22 mouse cellular contexts compared by ENCODE assay signal in the genomic region with DNA sequence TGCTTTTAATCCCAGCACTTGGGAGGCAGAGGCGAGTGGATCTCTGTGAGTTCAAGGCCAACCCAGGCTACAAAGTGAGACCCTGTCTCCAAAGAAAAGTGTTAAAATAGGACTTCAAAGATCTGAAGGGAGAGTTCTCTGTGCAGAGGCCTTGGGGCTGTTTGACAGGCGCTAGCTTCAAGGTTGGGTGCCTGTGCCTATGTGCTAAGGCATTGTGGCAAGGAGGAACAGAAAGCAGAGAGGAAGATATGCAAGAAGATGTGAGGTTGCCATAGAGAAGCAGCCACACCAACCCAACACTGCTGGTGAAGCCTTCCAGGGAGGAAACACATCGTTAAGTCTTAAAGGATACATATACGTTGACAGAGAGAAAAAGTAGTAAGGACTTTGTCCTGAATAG. TPM values are rescaled to one million over a fixed set of nuclear protein-coding genes. Genes with fewer than 3 reads are reported as not detected.
DNase-seq lines count a peak whose midpoint lies in the region; ATAC-seq lines count a peak whose summit lies in the region.
"Had no signal": no experiment of that assay in that cellular context is flagged by ENCODE, and none has a peak within 500 bp of the region (broad histone marks: within the 10 kb centered on the region; RNA-seq: fewer than 3 reads in every experiment).

No protein-coding gene starts in this region.

- 79% methylated on average over 4 of the region's 4 CpGs for WGBS in limb, embryonic 10.5 days
- WGBS in midbrain, embryonic 14.5 days: 89% methylated on average over 4 of the region's 4 CpGs

- H3K4me1 ChIP-seq in limb, embryonic 10.5 days: peaks cover 10% of the 10 kb centered on the region
- peaks cover 8% of the 10 kb centered on the region; the same call in 1 of the 2 replicates for H3K4me1 ChIP-seq in midbrain, embryonic 14.5 days (ENCODE audit: control insufficient read depth, insufficient read depth, low read length)
- H3K4me1 ChIP-seq: liver, embryonic 13.5 days had no signal

- no peak for ATAC-seq in midbrain, embryonic 14.5 days (ENCODE audit: low FRiP score, low TSS enrichment)
- ATAC-seq: forebrain, embryonic 13.5 days; midbrain, embryonic 15.5 days had no signal

- H3K27ac ChIP-seq in limb, embryonic 10.5 days: no peak overlapping the region
- H3K27ac ChIP-seq in midbrain, embryonic 14.5 days (replicated peaks; ENCODE audit: low read depth, low read length): no peak overlapping the region
- H3K27ac ChIP-seq: embryonic facial prominence, embryonic 10.5 days; forebrain, embryonic 13.5 days; hindbrain, embryonic 12.5 days; limb, embryonic 13.5 days; liver, embryonic 13.5 days; lung, embryonic 15.5 days; midbrain, embryonic 15.5 days had no signal

- no peaks in the 10 kb centered on the region for H3K9me3 ChIP-seq in limb, embryonic 10.5 days (replicated peaks)
- H3K9me3 ChIP-seq in midbrain, embryonic 14.5 days (ENCODE audit: control insufficient read depth, low read length): no peaks in the 10 kb centered on the region
- H3K9me3 ChIP-seq: embryonic facial prominence, embryonic 10.5 days; forebrain, embryonic 13.5 days; hindbrain, embryonic 12.5 days; limb, embryonic 13.5 days; liver, embryonic 13.5 days; lung, embryonic 15.5 days; megakaryocyte, embryonic 14.5 days; midbrain, embryonic 15.5 days had no signal

- no peak overlapping the region for H3K4me2 ChIP-seq in midbrain, embryonic 14.5 days (ENCODE audit: low read length)
- H3K4me2 ChIP-seq: forebrain, embryonic 13.5 days; hindbrain, embryonic 12.5 days; limb, embryonic 13.5 days; liver, embryonic 13.5 days; midbrain, embryonic 15.5 days had no signal

- H3K36me3 ChIP-seq in limb, embryonic 10.5 days: 0 out of 2 replicates have a peak, but pooled peaks cover 3% of the 10 kb centered on the region
- H3K36me3 ChIP-seq in midbrain, embryonic 14.5 days (ENCODE audit: control insufficient read depth, insufficient read depth, low read length): peaks cover 13% of the 10 kb centered on the region
- H3K36me3 ChIP-seq: lung, embryonic 15.5 days had no signal

- H3K9ac ChIP-seq in midbrain, embryonic 14.5 days (replicated peaks; ENCODE audit: low read length): no peak overlapping the region
- H3K9ac ChIP-seq: forebrain, embryonic 13.5 days; hindbrain, embryonic 12.5 days; limb, embryonic 13.5 days; liver, embryonic 13.5 days; lung, embryonic 15.5 days; midbrain, embryonic 15.5 days had no signal

- H3K4me3 ChIP-seq in limb, embryonic 10.5 days: no peak overlapping the region
- H3K4me3 ChIP-seq in midbrain, embryonic 14.5 days (replicated peaks; ENCODE audit: low read depth, low read length): no peak overlapping the region
- H3K4me3 ChIP-seq: embryonic facial prominence, embryonic 10.5 days; forebrain, embryonic 13.5 days; hindbrain, embryonic 12.5 days; limb, embryonic 13.5 days; liver, embryonic 13.5 days; lung, embryonic 15.5 days; megakaryocyte, embryonic 14.5 days; midbrain, embryonic 15.5 days; myocyte had no signal

- peak; percentile 81 for DNase-seq in heart, adult 11 months
- no peak for DNase-seq in heart, postnatal 4 days
- peak; percentile 17 to 19 for DNase-seq in right cerebral cortex, postnatal 10 days (ENCODE audit: low spot score in 2 of 2)
- DNase-seq in right cerebral cortex, adult 18-20 months: no peak
- peak; percentile 51 to 52 for DNase-seq in B cell, adult 2 months
- peak; percentile 18 for DNase-seq in limb, embryonic 10.5 days (ENCODE audit: low spot score)
- no peak for DNase-seq in midbrain, embryonic 14.5 days
- DNase-seq in layer of hippocampus, adult 9-10 months (ENCODE audit: low spot score): no peak
- DNase-seq: adrenal gland, adult 2 months; kidney, adult 8-10 months; kidney, postnatal 14 days; liver, embryonic 13.5 days; right cerebral cortex, postnatal 4 days; thymus, postnatal 25 days had no signal

- H3K27me3 ChIP-seq in limb, embryonic 10.5 days (ENCODE audit: low read depth, poor library complexity, severe bottlenecking): no peaks in the 10 kb centered on the region
- no peaks in the 10 kb centered on the region for H3K27me3 ChIP-seq in midbrain, embryonic 14.5 days (ENCODE audit: control insufficient read depth, insufficient read depth, low read length)
- H3K27me3 ChIP-seq: forebrain, embryonic 13.5 days; hindbrain, embryonic 12.5 days; limb, embryonic 13.5 days; liver, embryonic 13.5 days; lung, embryonic 15.5 days; midbrain, embryonic 15.5 days had no signal

RNA-seq across cellular contexts. Expression of a gene that starts 33.2 kb away (rescaled TPM):
- total RNA-seq in heart, postnatal 4 days (2021): 10 to 100 TPM; 22.4 to 23.0 TPM
- 10.6 and 11.5 TPM in 2 replicates for polyA plus RNA-seq in limb, embryonic 10.5 days (2016; fragmentation: Nextera tagmentation; extraction: Ambion mirVana)
- 28.3 and 35.7 TPM in 2 replicates for polyA plus RNA-seq in midbrain, embryonic 14.5 days (2014; fragmentation: Nextera tagmentation; extraction: Ambion mirVana)

Comparison
In these comparisons a context has a peak if more than half of its experiments do, and no peak if none do; other contexts are left out.
1. DNase-seq: peak in heart, adult 11 months (single experiment), right cerebral cortex, postnatal 10 days (2 of 2), B cell, adult 2 months (2 of 2) and limb, embryonic 10.5 days (single experiment); none in heart, postnatal 4 days (single experiment), right cerebral cortex, adult 18-20 months (single experiment), midbrain, embryonic 14.5 days (single experiment) and layer of hippocampus, adult 9-10 months (single experiment).